Mouse (Mus musculus) MEL (cell line): ENCODE data around the gene Kmt2d. TPM values are rescaled to one million over a fixed set of nuclear protein-coding genes. Genes with fewer than 3 reads are reported as not detected.

Experiments used
- DNase-seq: peaks from one replicate; pipeline ENCODE4 v3.0.0; 2011; ENCODE audit warnings: low read depth, low spot score
- H3K27ac ChIP-seq: 2 replicates; pipeline ENCODE4 v1.5.1; 2012; ENCODE audit warnings: low read depth, mild to moderate bottlenecking, control low read depth, low read length, moderate library complexity; ENCODE audit not compliant: control insufficient read depth
- H3K27me3 ChIP-seq, 2 experiments: fragments of 150-350 bp in 1 of 2; sonication (generic) in 1 of 2; 2 replicates each; pipeline ENCODE4 v1.6.1; 2012; ENCODE audit warnings: low read length in 2 of 2, mild to moderate bottlenecking in 2 of 2, improper control_type of control experiment in 1 of 2, moderate library complexity in 1 of 2; ENCODE audit not compliant: insufficient read depth in 2 of 2, control insufficient read depth in 1 of 2
- H3K36me3 ChIP-seq, 2 experiments: 2 replicates each; pipeline ENCODE4 v1.6.1; 2012 to 2014; ENCODE audit warnings: low read length in 2 of 2, improper control_type of control experiment in 1 of 2, inconsistent platforms in 1 of 2, mild to moderate bottlenecking in 1 of 2; ENCODE audit not compliant: insufficient read depth in 2 of 2, control insufficient read depth in 1 of 2
- H3K4me1 ChIP-seq, 2 experiments: fragments of 150-350 bp in 1 of 2; sonication (generic) in 1 of 2; 2 replicates each; pipeline ENCODE4 v1.6.1; 2012; ENCODE audit warnings: low read length in 2 of 2, improper control_type of control experiment in 1 of 2, mild to moderate bottlenecking in 1 of 2; ENCODE audit not compliant: insufficient read depth in 2 of 2, control insufficient read depth in 1 of 2
- H3K4me3 ChIP-seq, 2 experiments: fragments of 150-350 bp in 1 of 2; sonication (generic) in 1 of 2; 2 replicates each; pipeline ENCODE4 v1.5.1; 2012; ENCODE audit warnings: low read depth in 2 of 2, low read length in 2 of 2, mild to moderate bottlenecking in 2 of 2, moderate library complexity in 2 of 2, control low read depth in 1 of 2, improper control_type of control experiment in 1 of 2; ENCODE audit not compliant: control insufficient read depth in 1 of 2, insufficient read depth in 1 of 2
- H3K79me2 ChIP-seq: 2 replicates; pipeline ENCODE4 v1.6.1; 2012; ENCODE audit warnings: mild to moderate bottlenecking, low read length, moderate library complexity; ENCODE audit not compliant: control insufficient read depth, poor library complexity, insufficient read depth
- H3K9ac ChIP-seq: 2 replicates; pipeline ENCODE4 v1.6.1; 2012; ENCODE audit warnings: low read depth, mild to moderate bottlenecking, control low read depth, low read length, moderate library complexity; ENCODE audit not compliant: control insufficient read depth, poor library complexity, severe bottlenecking
- H3K9me3 ChIP-seq: fragments of 150-350 bp; sonication (generic); replicated peaks from 2 replicates; pipeline ENCODE4 v1.6.1; 2012; ENCODE audit warnings: mild to moderate bottlenecking, low read length, improper control_type of control experiment, moderate library complexity; ENCODE audit not compliant: insufficient read depth
- ELF1 ChIP-seq: IDR thresholded peaks from 2 replicates; pipeline ENCODE4 v1.6.1; 2014; ENCODE audit warnings: low read depth, mild to moderate bottlenecking, inconsistent platforms, low read length, improper control_type of control experiment, moderate library complexity
- EP300 ChIP-seq, 2 experiments: IDR thresholded peaks; 2 replicates each; pipeline ENCODE4 v1.6.1; 2011; ENCODE audit warnings: improper control_type of control experiment in 2 of 2, low read length in 2 of 2, low read depth in 1 of 2, mild to moderate bottlenecking in 1 of 2
- GABPA ChIP-seq: IDR thresholded peaks from 2 replicates; pipeline ENCODE4 v1.6.1; 2012; ENCODE audit warnings: low read depth, mild to moderate bottlenecking, inconsistent platforms, low read length, improper control_type of control experiment, moderate library complexity
- HCFC1 ChIP-seq: IDR thresholded peaks from 2 replicates; pipeline ENCODE4 v1.6.1; 2012; ENCODE audit warnings: low read depth, mild to moderate bottlenecking, inconsistent platforms, low read length, improper control_type of control experiment, moderate library complexity
- MAFK ChIP-seq: IDR thresholded peaks from 2 replicates; pipeline ENCODE4 v1.6.1; 2011; ENCODE audit warnings: low read depth, mild to moderate bottlenecking, low read length, improper control_type of control experiment, borderline replicate concordance
- MAX ChIP-seq: IDR thresholded peaks from 2 replicates; pipeline ENCODE4 v1.6.1; 2011; ENCODE audit warnings: low read length, improper control_type of control experiment
- MAZ ChIP-seq: IDR thresholded peaks from 2 replicates; pipeline ENCODE4 v1.6.1; 2012; ENCODE audit warnings: low read depth, mild to moderate bottlenecking, inconsistent platforms, low read length, improper control_type of control experiment
- MEF2A ChIP-seq: IDR thresholded peaks from 2 replicates; pipeline ENCODE4 v1.6.1; 2014; ENCODE audit warnings: low read depth, mild to moderate bottlenecking, inconsistent platforms, low read length, improper control_type of control experiment; ENCODE audit not compliant: poor library complexity, insufficient replicate concordance, severe bottlenecking; ENCODE audit errors: extremely low read depth
- MYB ChIP-seq: IDR thresholded peaks from 2 replicates; pipeline ENCODE4 v1.6.1; 2011; ENCODE audit warnings: mild to moderate bottlenecking, low read depth, low read length, improper control_type of control experiment
- MYC ChIP-seq: IDR thresholded peaks from 2 replicates; pipeline ENCODE4 v1.6.1; 2011; ENCODE audit warnings: low read depth, mild to moderate bottlenecking, low read length, improper control_type of control experiment, moderate library complexity
- POLR2AphosphoS2 ChIP-seq: IDR thresholded peaks from 2 replicates; pipeline ENCODE4 v1.6.1; 2011; ENCODE audit warnings: low read length, improper control_type of control experiment
- RAD21 ChIP-seq: IDR thresholded peaks from 2 replicates; pipeline ENCODE4 v1.6.1; 2011; ENCODE audit warnings: mild to moderate bottlenecking, low read depth, low read length, improper control_type of control experiment
- SMC3 ChIP-seq: IDR thresholded peaks from 2 replicates; pipeline ENCODE4 v1.6.1; 2011; ENCODE audit warnings: low read depth, low read length, improper control_type of control experiment
- UBTF ChIP-seq: IDR thresholded peaks from 2 replicates; pipeline ENCODE4 v1.6.1; 2012; ENCODE audit warnings: low read depth, mild to moderate bottlenecking, inconsistent platforms, low read length, improper control_type of control experiment, moderate library complexity, borderline replicate concordance; ENCODE audit not compliant: insufficient read depth
- USF2 ChIP-seq, 2 experiments: IDR thresholded peaks; 2 replicates each; pipeline ENCODE4 v1.6.1; 2011 to 2012; ENCODE audit warnings: improper control_type of control experiment in 2 of 2, low read length in 2 of 2, borderline replicate concordance in 1 of 2, inconsistent platforms in 1 of 2, low read depth in 1 of 2, mild to moderate bottlenecking in 1 of 2; ENCODE audit not compliant: insufficient read depth in 1 of 2
- ZC3H11A ChIP-seq: IDR thresholded peaks from 2 replicates; pipeline ENCODE4 v1.6.1; 2012; ENCODE audit warnings: low read depth, mild to moderate bottlenecking, inconsistent platforms, low read length, improper control_type of control experiment
- ZKSCAN1 ChIP-seq: IDR thresholded peaks from 2 replicates; pipeline ENCODE4 v1.6.1; 2012; ENCODE audit warnings: low read depth, mild to moderate bottlenecking, inconsistent platforms, low read length, improper control_type of control experiment, moderate library complexity
- polyA plus RNA-seq, 2 experiments: library from polyadenylated mRNA; stranded (reverse) in 1 of 2; unstranded in 1 of 2; fragments of >175 nt in 1 of 2; fragments of >200 nt in 1 of 2; gene quantifications; 2 replicates each; pipeline versions ENCODE4 v1.2.1 to v1.2.4; 2012; ENCODE audit warnings: low replicate concordance in 2 of 2, low read depth in 1 of 2; ENCODE audit not compliant: insufficient read length in 2 of 2, insufficient read depth in 1 of 2, missing spikeins in 1 of 2
- total RNA-seq: library from RNA; depleted of rRNA; stranded (reverse); fragments of 300-350 nt; gene quantifications from 2 replicates; pipeline ENCODE4 v1.2.3, GENCODE M21; 2012

Kmt2d gene
- total and polyA plus RNA-seq, 3 experiments: 12.5 to 47.7 (median 42.0) TPM

DNA sequence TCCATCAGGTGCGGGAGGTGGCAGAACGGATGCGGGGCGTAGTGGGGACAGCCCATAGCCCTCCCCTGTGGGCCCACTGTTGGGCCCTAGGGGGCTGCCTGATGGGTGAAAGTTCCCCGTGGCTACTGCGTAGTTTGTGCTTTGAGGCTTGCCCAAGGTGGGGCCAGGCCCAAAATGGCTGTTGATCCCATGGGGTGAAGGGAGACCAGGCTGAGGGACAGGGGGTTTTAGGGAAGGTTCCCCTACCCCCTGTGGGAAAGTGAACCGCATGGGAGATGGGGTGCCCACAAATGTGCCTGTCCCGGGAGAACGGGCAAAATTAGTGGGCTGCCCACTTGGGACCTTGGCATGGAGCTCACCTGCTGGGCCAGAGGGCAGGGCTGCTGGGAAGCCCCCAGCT lies 18.9 kb downstream of the Kmt2d start:
- Histone ChIP-seq H3K9me3 (no peaks in the 10 kb centered on the region), H3K27me3 (no peaks in the 10 kb centered on the region), H3K79me2 (no peaks in the 10 kb centered on the region; the same call in 1 of the 2 replicates), H3K36me3 (peaks cover 0 to 33% of the 10 kb centered on the region in 2 experiments; a peak in 2 of 4 replicates), H3K27ac (no peak overlapping the region), H3K4me1 (no peaks in the 10 kb centered on the region), H3K4me3 (no peak overlapping the region), H3K9ac (no peak overlapping the region)
- TF ChIP-seq POLR2AphosphoS2: 0 out of 2 replicates have a peak, but pooled peaks have one; percentile 27
- no peak for TF ChIP-seq EP300 (IDR thresholded peaks at IDR 0.05; ENCODE audit: low read depth in 1 of 2, low read length in 2 of 2)
- no peak for TF ChIP-seq UBTF
- no peak for DNase-seq

DNA sequence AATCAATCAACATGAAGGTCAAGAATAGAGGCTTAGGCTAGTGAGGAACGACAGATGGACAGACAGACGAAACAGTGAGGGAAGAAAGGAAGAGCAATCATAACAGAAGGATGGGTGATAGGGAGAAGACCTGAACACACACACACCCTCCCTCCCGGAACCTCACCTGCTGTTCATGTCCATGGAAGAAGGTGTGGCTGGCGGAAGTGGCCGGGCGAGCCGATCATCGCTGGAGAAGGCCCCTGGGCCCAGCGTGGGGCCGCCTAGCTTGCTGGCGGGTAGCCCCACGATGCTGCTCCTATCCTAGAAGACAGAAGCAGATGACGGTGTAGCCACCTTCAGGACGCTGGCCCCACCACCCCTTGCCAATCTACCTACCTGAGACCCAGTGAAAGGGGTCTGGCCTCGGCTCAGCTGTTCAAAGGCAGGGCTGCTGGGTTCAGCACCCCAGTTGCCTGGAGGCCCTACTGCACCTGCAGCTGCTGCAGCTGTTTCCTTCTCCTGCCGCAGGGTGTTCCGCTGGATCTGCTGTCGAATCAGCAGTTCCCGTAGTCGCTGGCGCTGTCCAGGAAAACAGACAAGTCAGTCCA lies 19.7 kb downstream of the Kmt2d start:
- Histone ChIP-seq H3K27ac (no peak overlapping the region), H3K4me3 (no peak overlapping the region), H3K79me2 (no peaks in the 10 kb centered on the region; the same call in 1 of the 2 replicates), H3K4me1 (no peaks in the 10 kb centered on the region), H3K9me3 (no peaks in the 10 kb centered on the region), H3K9ac (no peak overlapping the region), H3K27me3 (no peaks in the 10 kb centered on the region), H3K36me3 (peaks cover 0 to 35% of the 10 kb centered on the region in 2 experiments; a peak in 2 of 4 replicates)
- TF ChIP-seq MYC (no peak), SMC3 (no peak), HCFC1 (no peak), MEF2A (no peak), MYB (no peak)
- no peak for DNase-seq

DNA sequence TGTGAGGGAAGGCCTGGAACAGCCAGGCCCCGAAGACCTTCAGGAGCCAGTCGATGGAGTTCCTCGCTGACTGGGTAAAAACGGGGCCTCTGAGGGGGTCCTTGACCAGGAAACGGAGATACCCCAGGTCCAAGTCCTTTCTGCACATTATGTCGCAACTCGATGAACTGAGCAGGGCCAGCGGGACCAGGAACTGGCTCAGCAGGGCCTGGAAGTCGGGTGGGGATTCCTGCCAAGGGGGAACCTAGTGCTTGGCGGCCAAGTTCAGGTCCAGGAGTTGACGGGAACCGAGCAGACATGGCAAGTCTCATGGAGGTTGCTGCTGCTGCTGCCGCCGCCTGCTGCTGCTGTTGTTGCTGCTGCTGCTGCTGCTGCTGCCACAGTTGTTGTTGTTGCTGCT lies 20.3 kb downstream of the Kmt2d start:
- TF ChIP-seq RAD21: no peak
- TF ChIP-seq ZKSCAN1: no peak
- no peak for TF ChIP-seq MAX
- TF ChIP-seq MEF2A: no peak
- TF ChIP-seq ZC3H11A: no peak
- TF ChIP-seq GABPA: no peak
- no peak for TF ChIP-seq ELF1
- TF ChIP-seq USF2 (IDR thresholded peaks at IDR 0.05; ENCODE audit: borderline replicate concordance in 1 of 2, insufficient read depth in 1 of 2, low read depth in 1 of 2, low read length in 2 of 2): no peak
- TF ChIP-seq MAFK: no peak
- no peak for TF ChIP-seq MAZ
- no peak for TF ChIP-seq POLR2AphosphoS2
- no peak for TF ChIP-seq MYB
- no peak for TF ChIP-seq SMC3
- no peak overlapping the region for H3K9ac ChIP-seq
- no peaks in the 10 kb centered on the region; the same call in 1 of the 2 replicates for H3K79me2 ChIP-seq

More for the DNA sequence above, 20.3 kb downstream of the Kmt2d start:
- no peak overlapping the region for H3K27ac ChIP-seq
- no peak overlapping the region for H3K4me3 ChIP-seq
- H3K9me3 ChIP-seq: no peaks in the 10 kb centered on the region
- H3K27me3 ChIP-seq: no peaks in the 10 kb centered on the region
- H3K4me1 ChIP-seq: no peaks in the 10 kb centered on the region
- DNase-seq: no peak
- peaks cover 0 to 38% of the 10 kb centered on the region in 2 experiments; a peak in 2 of 4 replicates for H3K36me3 ChIP-seq
